In the genomic region with DNA sequence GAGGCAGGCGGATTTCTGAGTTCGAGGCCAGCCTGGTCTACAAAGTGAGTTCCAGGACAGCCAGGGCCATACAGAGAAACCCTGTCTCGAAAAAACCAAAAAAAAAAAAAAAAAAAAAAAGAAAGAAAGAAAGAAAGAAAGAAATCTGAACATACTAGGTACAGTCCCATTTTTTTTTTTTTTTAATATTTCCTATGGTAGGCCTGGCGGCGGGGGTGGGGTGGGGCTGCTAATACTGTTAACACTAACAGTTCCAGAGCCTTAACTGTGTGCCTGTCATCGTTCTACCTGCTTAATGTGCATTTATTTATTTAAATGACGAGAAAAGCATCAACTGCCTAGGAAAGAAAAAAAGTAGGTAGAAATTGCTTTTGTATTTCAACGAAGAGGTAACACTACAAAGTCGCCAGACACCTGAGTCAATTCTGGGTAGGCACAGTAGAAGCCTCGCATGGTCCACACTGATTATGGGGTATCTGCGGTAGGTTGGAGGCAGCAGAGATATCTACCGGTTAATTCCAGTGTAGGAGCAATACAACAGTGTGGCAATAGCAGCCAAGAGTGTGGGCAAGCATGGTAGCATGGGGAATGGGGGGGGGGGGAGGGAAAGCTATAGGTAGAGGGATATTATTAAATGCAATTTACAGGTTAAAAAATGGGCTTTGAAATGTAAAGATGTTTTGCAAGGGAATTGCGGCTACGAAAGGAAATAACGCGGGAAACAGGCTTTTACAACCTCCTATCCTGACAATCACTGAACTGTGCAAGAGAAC, we compare ENCODE assay signal across 9 mouse cellular contexts. TPM values are rescaled to one million over a fixed set of nuclear protein-coding genes. Genes with fewer than 3 reads are reported as not detected.
A peak's percentile ranks its signal among the peaks of the same experiment; 100 is the strongest.
DNase-seq lines count a peak whose midpoint lies in the region; ATAC-seq and TF ChIP-seq lines count a peak whose summit lies in the region.
"Had no signal": no experiment of that assay in that cellular context is flagged by ENCODE, and none has a peak within 500 bp of the region (broad histone marks: within the 10 kb centered on the region; RNA-seq: fewer than 3 reads in every experiment).

No protein-coding gene starts in this region.

- H3K27ac ChIP-seq in embryonic facial prominence, embryonic 15.5 days (replicated peaks): peak overlapping the region; percentile 98
- H3K27ac ChIP-seq in limb, embryonic 12.5 days: peak overlapping the region; percentile 95
- peak overlapping the region; percentile 86 for H3K27ac ChIP-seq in olfactory bulb, adult 2 months (ENCODE audit: insufficient read depth, low read depth, low read length)

- DNase-seq in cerebellum, adult 18-20 months: peak; percentile 31 to 44
- peak; percentile 68 for DNase-seq in 416B (ENCODE audit: low read depth)
- no peak for DNase-seq in frontal cortex, postnatal 10 days (ENCODE audit: low spot score in 2 of 2)
- DNase-seq in layer of hippocampus, postnatal 14 days (ENCODE audit: low spot score in 2 of 2): no peak

- TF ChIP-seq CTCF in olfactory bulb, adult 2 months (IDR thresholded peaks at IDR 0.05; ENCODE audit: insufficient read depth, low read depth, low read length): no peak

- H3K27me3 ChIP-seq in embryonic facial prominence, embryonic 15.5 days: no peaks in the 10 kb centered on the region
- no peaks in the 10 kb centered on the region for H3K27me3 ChIP-seq in limb, embryonic 12.5 days

- peak overlapping the region; percentile 69; the same call in 1 of the 2 replicates for H3K9ac ChIP-seq in embryonic facial prominence, embryonic 15.5 days
- peak overlapping the region; percentile 71 for H3K9ac ChIP-seq in limb, embryonic 12.5 days (replicated peaks)

- TF ChIP-seq POLR2A in olfactory bulb, adult 2 months (IDR thresholded peaks at IDR 0.05; ENCODE audit: insufficient read depth, low read depth, low read length): no peak

- no peak for ATAC-seq in cerebellum, adult (ENCODE audit: insufficient number of reproducible peaks, low FRiP score, low TSS enrichment)
- no peak for ATAC-seq in embryonic facial prominence, embryonic 15.5 days (ENCODE audit: insufficient number of reproducible peaks, low FRiP score, low TSS enrichment, low read depth)
- ATAC-seq in limb, embryonic 12.5 days (ENCODE audit: insufficient number of reproducible peaks, insufficient read depth, low FRiP score, low TSS enrichment, low read depth): no peak

- peak overlapping the region; percentile 55 for H3K4me2 ChIP-seq in embryonic facial prominence, embryonic 15.5 days (replicated peaks)
- H3K4me2 ChIP-seq in limb, embryonic 12.5 days: peak overlapping the region; percentile 72

- H3K4me3 ChIP-seq in embryonic facial prominence, embryonic 15.5 days (replicated peaks): peak overlapping the region; percentile 70
- H3K4me3 ChIP-seq in limb, embryonic 12.5 days (replicated peaks): peak overlapping the region; percentile 52
- H3K4me3 ChIP-seq in olfactory bulb, adult 2 months (ENCODE audit: insufficient read depth, low read depth, low read length): peak overlapping the region; percentile 94

- 39% methylated on average over 15 of the region's 16 CpGs for WGBS in embryonic facial prominence, embryonic 15.5 days
- WGBS in limb, embryonic 12.5 days: 49% methylated on average over 16 of the region's 16 CpGs
- WGBS in olfactory bulb, adult 2 months: 41% methylated on average over 16 of the region's 16 CpGs

- peaks cover 16% of the 10 kb centered on the region for H3K36me3 ChIP-seq in embryonic facial prominence, embryonic 15.5 days
- H3K36me3 ChIP-seq in limb, embryonic 12.5 days: peaks cover 22% of the 10 kb centered on the region

- peaks cover 6% of the 10 kb centered on the region for H3K4me1 ChIP-seq in embryonic facial prominence, embryonic 15.5 days
- H3K4me1 ChIP-seq in limb, embryonic 12.5 days (replicated peaks): peaks cover 4% of the 10 kb centered on the region
- peaks cover 3% of the 10 kb centered on the region for H3K4me1 ChIP-seq in olfactory bulb, adult 2 months (ENCODE audit: control insufficient read depth, insufficient read depth, low read length)

- H3K9me3 ChIP-seq in embryonic facial prominence, embryonic 15.5 days (replicated peaks): no peaks in the 10 kb centered on the region
- no peaks in the 10 kb centered on the region for H3K9me3 ChIP-seq in limb, embryonic 12.5 days

RNA-seq across cellular contexts. Expression of gene Itfg2, which starts 1.0 kb away (rescaled TPM):
- 33.0 and 33.5 TPM in 2 replicates for polyA plus RNA-seq in embryonic facial prominence, embryonic 15.5 days (2015; fragmentation: Nextera tagmentation; extraction: Ambion mirVana)
- polyA plus RNA-seq in limb, embryonic 12.5 days (2016; fragmentation: Nextera tagmentation; extraction: Ambion mirVana): 35.9 and 39.3 TPM in 2 replicates
- not detected in 2 replicates for polyA plus RNA-seq in olfactory bulb, adult 2 months (2012; ENCODE audit: insufficient read depth, insufficient read length, low replicate concordance, missing spikeins)
- total RNA-seq in layer of hippocampus, postnatal 14 days (2021): 10 to 100 TPM; 18.5 to 29.9 TPM

RNA-seq across cellular contexts. Expression of gene Fkbp4, which starts 14.8 kb away (rescaled TPM):
- 341 and 347 TPM in 2 replicates for polyA plus RNA-seq in embryonic facial prominence, embryonic 15.5 days (2015; fragmentation: Nextera tagmentation; extraction: Ambion mirVana)
- 548 and 573 TPM in 2 replicates for polyA plus RNA-seq in limb, embryonic 12.5 days (2016; fragmentation: Nextera tagmentation; extraction: Ambion mirVana)
- polyA plus RNA-seq in olfactory bulb, adult 2 months (2012; ENCODE audit: insufficient read depth, insufficient read length, low replicate concordance, missing spikeins): not detected in 2 replicates
- total RNA-seq in layer of hippocampus, postnatal 14 days (2021): 100 to 1,000 TPM in 1 of 2 experiments, 10 to 100 TPM in 1; 90.5 to 105 TPM

RNA-seq across cellular contexts. Expression of gene Nrip2, which starts 24.6 kb away (rescaled TPM):
- 5.5 and 7.5 TPM in 2 replicates for polyA plus RNA-seq in embryonic facial prominence, embryonic 15.5 days (2015; fragmentation: Nextera tagmentation; extraction: Ambion mirVana)
- 3.5 and 4.2 TPM in 2 replicates for polyA plus RNA-seq in limb, embryonic 12.5 days (2016; fragmentation: Nextera tagmentation; extraction: Ambion mirVana)
- not detected in 2 replicates for polyA plus RNA-seq in olfactory bulb, adult 2 months (2012; ENCODE audit: insufficient read depth, insufficient read length, low replicate concordance, missing spikeins)
- total RNA-seq in layer of hippocampus, postnatal 14 days (2021): 10 to 100 TPM in 1 of 2 experiments, 1 to 10 TPM in 1; 8.4 to 10.7 TPM

RNA-seq across cellular contexts. Expression of gene Gm44596, which starts 48.4 kb away (rescaled TPM):
- polyA plus RNA-seq in embryonic facial prominence, embryonic 15.5 days (2015; fragmentation: Nextera tagmentation; extraction: Ambion mirVana): not detected in 2 replicates
- polyA plus RNA-seq in limb, embryonic 12.5 days (2016; fragmentation: Nextera tagmentation; extraction: Ambion mirVana): not detected in 2 replicates
- not detected in 2 replicates for polyA plus RNA-seq in olfactory bulb, adult 2 months (2012; ENCODE audit: insufficient read depth, insufficient read length, low replicate concordance, missing spikeins)
- not detected for total RNA-seq in layer of hippocampus, postnatal 14 days (2021)
- polyA plus RNA-seq: large intestine, adult 2 months had no signal

RNA-seq across cellular contexts. Expression of gene Tex52, which starts 48.4 kb away (rescaled TPM):
- polyA plus RNA-seq in embryonic facial prominence, embryonic 15.5 days (2015; fragmentation: Nextera tagmentation; extraction: Ambion mirVana): 1.6 TPM in 2 replicates
- polyA plus RNA-seq in limb, embryonic 12.5 days (2016; fragmentation: Nextera tagmentation; extraction: Ambion mirVana): 0.38 and 0.74 TPM in 2 replicates
- not detected in 2 replicates for polyA plus RNA-seq in olfactory bulb, adult 2 months (2012; ENCODE audit: insufficient read depth, insufficient read length, low replicate concordance, missing spikeins)
- under 1 TPM; 0.67 to 0.74 TPM for total RNA-seq in layer of hippocampus, postnatal 14 days (2021)

Comparison
In these comparisons a context has a peak if more than half of its experiments do, and no peak if none do; other contexts are left out.
1. DNase-seq: peak in cerebellum, adult 18-20 months (2 of 2) and 416B (single experiment); none in frontal cortex, postnatal 10 days (0 of 2) and layer of hippocampus, postnatal 14 days (0 of 2).
2. Peak in every context shown above with its lines, with median percentiles within 50 percentile points of each other: H3K27ac ChIP-seq and H3K4me3 ChIP-seq.